Mouse (Mus musculus): ENCODE results near the gene Nlrc4.

GRCm38 (mm10) chr17:74396766-74397165 is 62.2 kb downstream of the Nlrc4 start:
- TF ChIP-seq CTCF (IDR thresholded peaks at IDR 0.05; ENCODE audit: insufficient read depth, low read length), result no peak
- TF ChIP-seq POLR2A (IDR thresholded peaks at IDR 0.05; ENCODE audit: borderline replicate concordance, extremely low read depth, low read depth, low read length), result no peak
